Mouse (Mus musculus): ENCODE results near the gene Gm3045.

DNA sequence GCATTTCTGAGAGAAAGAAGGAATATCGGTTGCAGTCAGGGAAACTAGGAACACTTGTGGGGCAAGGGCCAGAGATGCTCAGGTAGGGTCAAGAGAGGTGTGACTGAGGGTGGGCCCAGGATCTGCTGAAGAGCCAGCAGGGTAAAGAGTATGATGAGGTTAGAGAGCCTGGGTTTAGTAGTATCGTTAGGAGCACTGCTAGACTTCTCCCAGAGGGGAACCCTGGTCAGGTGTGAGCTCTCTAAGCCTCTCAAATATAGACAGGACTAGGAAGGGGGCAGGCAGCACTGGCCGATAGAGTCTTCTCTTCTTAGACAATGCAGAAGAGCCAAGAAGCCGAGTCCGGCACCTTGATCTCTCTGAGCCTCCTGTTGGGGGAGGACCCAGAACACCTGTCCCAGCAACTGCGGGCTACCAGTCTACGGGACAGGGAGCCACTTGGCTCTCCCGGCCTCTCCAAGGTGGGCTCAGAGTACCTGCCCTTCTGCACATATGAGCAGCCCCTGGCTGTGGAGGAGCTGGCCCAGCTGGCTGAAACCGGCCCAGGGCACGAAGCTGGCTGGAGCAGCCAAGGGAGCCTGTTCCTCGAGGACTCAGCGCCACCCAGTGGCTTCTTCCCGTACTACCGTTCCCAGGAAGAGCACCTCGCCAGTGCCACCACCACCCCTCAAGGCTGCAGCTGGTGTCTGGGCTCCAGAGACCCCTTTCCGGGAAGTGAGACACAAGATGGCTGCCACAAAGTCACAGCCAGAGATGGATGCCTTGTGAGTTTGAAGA lies 2.5 kb downstream of the Gm3045 start:
- TF ChIP-seq CTCF (IDR thresholded peaks at IDR 0.05; ENCODE audit: low read depth) (peak; percentile 79), EP300 (IDR thresholded peaks at IDR 0.05; ENCODE audit: low read depth) (no peak)

All from liver, embryonic 14.5 days (tissue).